Mouse (Mus musculus) testis, adult 2 months (tissue): ENCODE results near the gene Gnb1l.

Source experiments
- CTCF ChIP-seq: fragments of 200-500 bp; IDR thresholded peaks from 2 replicates; pipeline ENCODE4 v1.5.1; 2012; ENCODE audit warnings: low read depth, mild to moderate bottlenecking, inconsistent platforms, low read length, moderate library complexity; ENCODE audit not compliant: control insufficient read depth, insufficient read depth, insufficient replicate concordance
- POLR2A ChIP-seq: fragments of 200-500 bp; IDR thresholded peaks from 2 replicates; pipeline ENCODE4 v1.6.1; 2012; ENCODE audit warnings: low read depth, mild to moderate bottlenecking, inconsistent platforms, low read length, moderate library complexity; ENCODE audit not compliant: control insufficient read depth

GRCm38 (mm10) chr16:18580389-18580788 lies 81.9 kb downstream of the Gnb1l start:
- TF ChIP-seq CTCF (no peak), POLR2A (no peak)
